Comparison of ENCODE assay signal across 9 mouse cellular contexts in genomic region chr8:9051699-9052098, GRCm38 (mm10).
DNase-seq lines count a peak whose midpoint lies in the region; ATAC-seq lines count a peak whose summit lies in the region.
"Had no signal": no experiment of that assay in that cellular context is flagged by ENCODE, and none has a peak within 500 bp of the region (broad histone marks: within the 10 kb centered on the region; RNA-seq: fewer than 3 reads in every experiment).

No protein-coding gene starts in this region.

- H3K36me3 ChIP-seq in hindbrain, embryonic 15.5 days: no peaks in the 10 kb centered on the region
- no peaks in the 10 kb centered on the region for H3K36me3 ChIP-seq in hindbrain, embryonic 11.5 days (ENCODE audit: control insufficient read depth, insufficient read depth, low read length)
- H3K36me3 ChIP-seq: midbrain, embryonic 12.5 days had no signal

- no peak overlapping the region for H3K4me2 ChIP-seq in hindbrain, embryonic 15.5 days
- H3K4me2 ChIP-seq in hindbrain, embryonic 11.5 days (replicated peaks; ENCODE audit: low read depth, low read length): no peak overlapping the region
- H3K4me2 ChIP-seq: midbrain, embryonic 12.5 days had no signal

- 76% methylated on average over 10 of the region's 10 CpGs for WGBS in hindbrain, embryonic 15.5 days
- WGBS in hindbrain, embryonic 11.5 days: 89% methylated on average over 10 of the region's 10 CpGs

- no peak overlapping the region for H3K4me3 ChIP-seq in hindbrain, embryonic 15.5 days
- H3K4me3 ChIP-seq in hindbrain, embryonic 11.5 days (ENCODE audit: low read depth, low read length): no peak overlapping the region
- H3K4me3 ChIP-seq: midbrain, embryonic 12.5 days had no signal

- H3K27ac ChIP-seq in hindbrain, embryonic 15.5 days (replicated peaks): no peak overlapping the region; the same call in 1 of the 2 replicates
- H3K27ac ChIP-seq in hindbrain, embryonic 11.5 days (ENCODE audit: low read depth, low read length): no peak overlapping the region
- H3K27ac ChIP-seq: midbrain, embryonic 12.5 days had no signal

- H3K9ac ChIP-seq in hindbrain, embryonic 15.5 days: no peak overlapping the region
- no peak overlapping the region for H3K9ac ChIP-seq in hindbrain, embryonic 11.5 days (ENCODE audit: low read depth, low read length)
- H3K9ac ChIP-seq: midbrain, embryonic 12.5 days had no signal

- no peaks in the 10 kb centered on the region for H3K27me3 ChIP-seq in hindbrain, embryonic 15.5 days
- H3K27me3 ChIP-seq in hindbrain, embryonic 11.5 days (ENCODE audit: control insufficient read depth, insufficient read depth, low read length): no peaks in the 10 kb centered on the region
- H3K27me3 ChIP-seq: midbrain, embryonic 12.5 days had no signal

- DNase-seq in hindbrain, embryonic 11.5 days (ENCODE audit: low spot score): no peak
- DNase-seq in gastrocnemius, postnatal 25 days: peak; percentile 77
- DNase-seq in heart, postnatal 4 days: peak; percentile 66
- peak; percentile 34 for DNase-seq in lung, postnatal 25 days (ENCODE audit: low spot score)
- DNase-seq in adrenal gland, postnatal 4 days (ENCODE audit: low spot score in 2 of 2): no peak
- DNase-seq in cerebellum, adult 9-11 months: no peak
- no peak for DNase-seq in adrenal gland, postnatal 10 days

- H3K4me1 ChIP-seq in hindbrain, embryonic 15.5 days (replicated peaks): peaks cover 6% of the 10 kb centered on the region; the same call in 1 of the 2 replicates
- no peaks in the 10 kb centered on the region for H3K4me1 ChIP-seq in hindbrain, embryonic 11.5 days (replicated peaks; ENCODE audit: control insufficient read depth, insufficient read depth, low read length)
- H3K4me1 ChIP-seq: midbrain, embryonic 12.5 days had no signal

- no peaks in the 10 kb centered on the region for H3K9me3 ChIP-seq in hindbrain, embryonic 15.5 days
- H3K9me3 ChIP-seq in hindbrain, embryonic 11.5 days (ENCODE audit: control insufficient read depth, low read length): no peaks in the 10 kb centered on the region
- H3K9me3 ChIP-seq: midbrain, embryonic 12.5 days had no signal

- ATAC-seq in hindbrain, embryonic 15.5 days (ENCODE audit: low FRiP score, low read depth): peak; percentile 51; the same call in 1 of the 2 replicates
- ATAC-seq in hindbrain, embryonic 11.5 days (ENCODE audit: low FRiP score): no peak

Comparison
In these comparisons a context has a peak if more than half of its experiments do, and no peak if none do; other contexts are left out.
1. DNase-seq: peak in gastrocnemius, postnatal 25 days (single experiment), heart, postnatal 4 days (single experiment) and lung, postnatal 25 days (single experiment); none in hindbrain, embryonic 11.5 days (single experiment), adrenal gland, postnatal 4 days (0 of 2), cerebellum, adult 9-11 months (single experiment) and adrenal gland, postnatal 10 days (single experiment).